Mouse (Mus musculus) lung, postnatal 25 days (tissue): ENCODE measurements at regions not wholly inside any gene's neighbourhood (a gene's known extent, or its start where the extent isn't known, plus 50 kb on each side); places are given as distances from the start of the nearest gene placed in this dataset.

ENCODE experiments used
- DNase-seq: peaks from one replicate; pipeline ENCODE4 v3.0.0; 2022; ENCODE audit warnings: low spot score

DNA sequence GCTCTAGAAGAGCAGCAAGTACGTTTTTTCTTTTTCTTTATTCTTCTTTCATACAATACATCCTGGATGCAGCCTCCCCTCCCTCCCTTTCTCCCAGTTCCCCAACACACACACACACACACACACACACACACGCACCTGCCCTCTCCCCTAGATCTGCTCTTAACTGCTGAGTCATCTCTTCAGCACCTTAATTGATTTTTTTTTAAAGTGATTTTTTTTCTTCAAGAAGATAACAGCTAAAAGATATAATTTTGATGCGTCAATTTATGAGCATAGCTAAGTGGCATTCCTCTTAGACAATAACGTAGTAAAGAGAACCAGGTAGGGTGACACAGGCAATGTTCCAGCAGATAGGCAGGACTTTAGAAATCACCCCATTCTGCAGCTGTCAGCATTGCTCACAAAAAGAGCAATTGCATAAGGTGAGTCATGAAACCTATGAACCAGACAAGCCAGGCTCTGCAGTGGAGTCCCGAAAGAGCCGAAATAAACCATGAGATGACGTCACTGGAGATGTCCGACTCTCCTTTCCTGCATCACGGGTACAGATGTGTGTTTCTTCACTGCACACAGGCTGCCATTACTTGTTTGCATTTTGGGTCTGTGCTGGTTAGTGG lies 63.9 kb upstream of the Tnrc6a start:
- no peak for DNase-seq

DNA sequence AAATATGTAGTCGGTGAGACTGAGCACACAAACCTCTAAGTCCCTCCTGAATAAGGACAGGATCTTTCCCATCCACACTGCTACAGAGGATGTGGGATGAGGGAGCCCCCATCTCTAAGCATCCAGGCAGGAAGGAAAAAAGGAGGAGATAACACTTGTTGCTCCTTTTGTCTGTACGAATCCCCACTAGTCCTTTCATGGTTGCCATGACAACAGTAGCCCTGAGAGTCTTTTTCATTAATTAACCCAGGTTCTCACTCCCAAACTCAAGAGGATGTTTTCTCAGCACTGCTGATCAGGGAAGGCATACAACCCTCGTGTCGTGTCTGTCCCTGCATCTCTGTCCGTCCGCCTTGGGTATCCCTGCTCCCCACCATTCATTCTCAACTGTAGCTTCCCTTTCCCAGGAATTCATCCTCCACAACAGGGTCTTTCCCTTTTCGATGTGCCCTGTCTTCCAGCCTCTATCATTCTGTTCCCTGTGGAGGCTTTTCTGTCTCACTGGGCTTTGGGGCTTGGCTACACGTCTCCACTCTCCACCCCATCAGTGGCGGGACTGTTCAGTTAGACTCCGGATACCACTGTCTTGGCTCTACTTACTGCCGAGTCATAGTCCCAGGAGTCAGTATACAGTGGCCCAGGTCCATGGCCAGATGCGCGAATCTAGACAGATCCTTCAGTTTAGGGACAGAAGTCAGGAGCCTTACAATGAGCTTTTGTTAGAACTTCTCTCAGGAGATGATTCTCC lies 60.2 kb upstream of the Tnrc6a start:
- no peak for DNase-seq

DNA sequence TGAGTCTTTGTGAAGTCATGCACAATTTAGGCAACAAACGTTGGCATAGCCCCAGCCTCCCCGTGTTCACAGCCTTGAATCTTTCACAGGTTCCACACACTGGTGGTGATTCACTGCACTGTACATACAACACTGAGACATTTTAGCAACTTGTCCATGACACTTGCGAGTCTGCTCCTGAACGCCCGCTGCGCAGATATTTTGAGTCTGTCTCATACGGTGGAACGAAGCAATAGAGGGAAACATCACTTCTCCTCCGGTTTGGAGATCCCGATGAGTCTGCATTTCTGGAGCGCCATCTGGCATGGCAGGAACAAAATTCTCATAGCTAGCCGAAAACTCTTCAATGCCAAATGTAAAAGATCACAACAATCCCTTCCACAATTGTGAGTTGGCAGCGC lies 57.7 kb upstream of the Tnrc6a start:
- peak; percentile 7 for DNase-seq

DNA sequence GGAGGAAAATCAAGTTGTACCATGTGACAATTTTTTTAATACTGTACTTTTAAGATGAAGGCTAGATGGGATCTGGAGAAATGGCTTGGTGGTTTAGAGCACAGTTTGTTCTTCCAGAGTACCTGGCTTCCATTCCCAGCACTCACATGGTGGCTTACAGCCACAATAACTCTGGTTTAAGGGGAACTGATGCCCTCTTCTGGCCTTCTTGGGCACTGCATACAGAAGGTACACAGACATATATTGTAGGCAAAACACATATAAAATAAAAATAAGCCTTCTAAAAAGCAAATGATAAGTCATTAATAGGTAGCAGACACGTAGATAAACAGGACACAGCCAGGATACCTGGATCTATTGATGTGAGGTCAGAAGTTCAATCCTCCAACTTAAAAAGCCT lies 56.3 kb upstream of the Tnrc6a start:
- DNase-seq = no peak

DNA sequence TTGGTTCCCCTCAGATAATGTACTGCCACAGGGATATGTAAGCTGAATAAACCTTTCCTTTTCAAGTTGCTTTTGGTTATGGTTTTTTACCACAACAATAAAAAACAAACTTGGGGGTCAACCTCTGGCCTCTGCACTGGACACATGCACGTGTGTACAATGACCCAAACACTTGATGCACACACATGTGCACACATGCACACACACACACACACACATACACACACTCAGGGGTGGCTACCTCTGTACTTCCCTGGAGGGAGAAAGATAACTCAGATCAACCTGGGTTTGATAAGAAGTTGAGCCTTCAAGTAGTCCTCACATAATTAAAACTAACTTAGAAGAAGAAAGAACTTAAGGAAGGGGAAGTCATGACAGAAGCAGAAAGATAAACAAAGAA lies 55.4 kb upstream of the Tnrc6a start:
- no peak for DNase-seq

DNA sequence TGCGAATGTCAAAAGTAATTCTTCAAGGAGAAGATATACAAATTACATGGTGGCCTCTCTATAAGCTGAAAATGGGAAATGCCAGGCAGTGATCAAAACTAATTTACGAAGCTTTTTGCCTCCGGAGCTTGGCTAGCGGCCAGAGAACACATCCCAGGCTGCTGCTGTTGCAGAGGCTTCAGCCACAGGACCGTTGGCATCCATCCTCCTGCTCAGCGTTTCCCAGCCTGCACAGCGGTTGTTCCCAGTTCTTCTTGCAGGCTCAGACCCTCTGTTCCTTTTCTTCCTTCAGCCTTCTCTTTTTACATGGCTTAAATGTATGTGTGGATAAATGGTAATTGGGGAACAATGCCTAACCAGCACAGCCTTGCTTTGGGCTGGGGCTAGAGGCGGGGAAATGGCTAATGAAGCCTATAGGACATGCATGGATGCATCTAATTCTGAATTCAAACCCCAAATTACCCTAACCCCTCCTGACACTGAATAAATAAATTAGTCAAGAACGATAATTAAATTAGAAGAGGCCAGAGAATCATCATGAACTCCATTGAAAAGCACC lies 54.9 kb upstream of the Tnrc6a start:
- DNase-seq = no peak

DNA sequence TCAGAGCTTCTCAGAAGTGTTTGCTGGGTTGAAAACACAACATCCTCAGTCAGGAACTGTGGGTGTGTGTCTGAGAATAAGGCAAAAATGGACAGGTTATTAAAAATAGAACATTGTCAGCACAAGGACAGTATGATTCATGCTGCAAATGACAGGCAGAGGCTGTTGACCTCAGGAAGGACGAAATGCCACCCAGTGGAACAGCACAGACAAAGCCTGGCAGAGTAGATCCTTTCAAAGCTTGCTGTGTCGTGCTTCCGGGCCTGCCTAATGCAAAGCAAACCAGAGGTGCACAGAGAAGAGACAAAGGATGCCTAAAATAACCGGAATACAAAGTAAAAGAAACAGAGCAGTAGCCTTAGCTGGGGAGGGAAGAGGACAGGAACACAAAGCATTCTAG lies 54.4 kb upstream of the Tnrc6a start:
- no peak for DNase-seq

DNA sequence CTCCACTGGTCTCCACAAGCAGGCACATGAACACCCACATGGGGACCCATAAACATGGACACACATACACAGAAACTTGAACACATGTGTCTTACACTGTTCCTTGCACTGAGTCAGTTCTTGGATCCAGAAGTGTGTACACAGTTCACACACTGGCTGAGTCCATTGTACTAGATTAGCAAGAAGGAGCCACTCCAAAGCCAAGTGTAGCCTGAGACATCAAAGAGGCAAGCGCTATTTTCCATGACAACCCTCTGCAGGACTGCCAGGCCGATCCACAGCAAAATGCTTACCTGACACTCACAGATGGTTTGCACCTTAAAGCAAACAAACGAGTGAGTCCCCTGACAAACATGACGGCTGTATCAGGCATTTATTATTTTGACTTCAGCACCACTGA lies 52.8 kb upstream of the Tnrc6a start:
- DNase-seq = peak; percentile 63
